Mouse (Mus musculus) spleen, embryonic (tissue): ENCODE measurements around the gene Hist1h2ak.
"Not testable (repeated sequence)": the region's sequence is repeated elsewhere in the genome, so short reads cannot be mapped to it uniquely, and the experiment has no call there.

ENCODE experiments used
- CTCF ChIA-PET: fragments of 350-600 bp; sonication (Branson Sonifier 250); formaldehyde crosslinking; loops from one replicate; lab custom pipeline; 2022; lab: Charles Lee

Gene Hist1h2ak

GRCm38 (mm10) chr13:21753524-21754285 is at the start of gene Hist1h2ak, which contains the start of gene Hist1h2bn:
Gene Hist1h2ak (minus strand): TSS chr13:21753827.
Gene Hist1h2bn (plus strand): TSS chr13:21754123.
- CTCF ChIA-PET, result interaction anchor here (0.6 kb wide), 2 partner anchors 25 kb away, joined by 3 read pairs; no protein-coding TSS in a partner anchor

- CTCF ChIA-PET, result not testable (repeated sequence)
These were observed 49.4 kb upstream of the Hist1h2ak start for GRCm38 (mm10) chr13:21803058-21803457.

- CTCF ChIA-PET, result not testable (repeated sequence)
These were observed 43.5 kb upstream of the Hist1h2ak start for GRCm38 (mm10) chr13:21797163-21797562.

- CTCF ChIA-PET, result no interaction called here
These were observed 42.0 kb upstream of the Hist1h2ak start for GRCm38 (mm10) chr13:21795584-21795983.

GRCm38 (mm10) chr13:21790601-21791283 is 37.1 kb upstream of the Hist1h2ak start:
- CTCF ChIA-PET, result interaction anchor here (0.6 to 0.7 kb wide), 2 partner anchors 65 to 392 kb away, joined by 4 to 6 read pairs; no protein-coding TSS in a partner anchor

GRCm38 (mm10) chr13:21789925-21790324 is 36.3 kb upstream of the Hist1h2ak start:
- CTCF ChIA-PET, result no interaction called here

- CTCF ChIA-PET, result no interaction called here
These were observed 34.4 kb upstream of the Hist1h2ak start for GRCm38 (mm10) chr13:21787760-21788593.

- CTCF ChIA-PET, result not testable (repeated sequence)
These were observed 33.4 kb upstream of the Hist1h2ak start, which contains the start of the genes Hist1h2an and Hist1h2bp for GRCm38 (mm10) chr13:21786899-21787629. Gene Hist1h2an (minus strand): TSS chr13:21787218. Gene Hist1h2bp (plus strand): TSS chr13:21787461.

GRCm38 (mm10) chr13:21786189-21786898 is 32.7 kb upstream of the Hist1h2ak start:
- CTCF ChIA-PET, result no interaction called here

GRCm38 (mm10) chr13:21784311-21784710 is 30.7 kb upstream of the Hist1h2ak start:
- CTCF ChIA-PET, result no interaction called here

GRCm38 (mm10) chr13:21783734-21784161 is 30.1 kb upstream of the Hist1h2ak start:
- CTCF ChIA-PET, result interaction anchor here (0.6 kb wide), 1 partner anchor 28 kb away, joined by 3 read pairs; no protein-coding TSS in a partner anchor

GRCm38 (mm10) chr13:21783255-21783617 is 29.6 kb upstream of the Hist1h2ak start, which contains the start of gene Hist1h3i:
Gene Hist1h3i (minus strand): TSS chr13:21783370.
- CTCF ChIA-PET, result no interaction called here

- CTCF ChIA-PET, result interaction anchor here (0.6 kb wide), 1 partner anchor 72 kb away, joined by 3 read pairs; no protein-coding TSS in a partner anchor
These were observed 29.0 kb upstream of the Hist1h2ak start for GRCm38 (mm10) chr13:21782361-21783254.

GRCm38 (mm10) chr13:21781639-21782038 is 28.0 kb upstream of the Hist1h2ak start:
- CTCF ChIA-PET, result interaction anchor here (0.7 kb wide), 1 partner anchor 1801 kb away, joined by 3 read pairs; no protein-coding TSS in a partner anchor

- CTCF ChIA-PET, result no interaction called here
These were observed 27.5 kb upstream of the Hist1h2ak start for GRCm38 (mm10) chr13:21781021-21781555.

GRCm38 (mm10) chr13:21779767-21780731 is 26.4 kb upstream of the Hist1h2ak start, which contains the start of gene Hist1h1b:
Gene Hist1h1b (minus strand): TSS chr13:21780625.
- CTCF ChIA-PET, result no interaction called here
